Mouse (Mus musculus): ENCODE measurements around the gene Amt.

DNA sequence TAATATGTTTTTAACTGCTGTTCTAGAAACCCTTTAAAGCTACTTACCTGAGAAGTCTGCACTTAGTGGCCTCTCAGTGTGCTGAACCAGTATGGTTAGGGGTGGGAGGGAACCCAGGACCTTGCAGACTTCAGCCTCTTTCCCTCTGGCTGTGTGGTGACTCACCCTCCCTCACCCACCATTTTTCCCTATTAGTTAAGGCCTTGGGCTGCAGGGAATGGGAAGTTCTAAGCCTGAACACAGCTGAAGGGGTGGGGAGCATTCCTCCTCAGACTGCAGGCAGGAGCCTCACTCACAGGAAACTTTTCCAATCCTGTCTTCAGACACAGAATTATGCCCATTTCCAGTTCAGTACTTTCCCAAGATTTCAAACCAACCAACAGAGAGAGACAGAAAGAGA, 45.1 kb downstream of the Amt start:
- TF ChIP-seq CTCF (IDR thresholded peaks at IDR 0.05; ENCODE audit: borderline replicate concordance, insufficient read depth, low read length), result no peak
- peak; percentile 30; the same call in 1 of the 2 replicates for TF ChIP-seq POLR2A (IDR thresholded peaks at IDR 0.05; ENCODE audit: low read depth, low read length)

Data from embryonic fibroblast, embryonic 13.5 days (primary cell).